Mouse (Mus musculus): Measurements from ENCODE around the gene Rcbtb2. TPM values are rescaled to one million over a fixed set of nuclear protein-coding genes. Genes with fewer than 3 reads are reported as not detected.

Gene Rcbtb2
- polyA plus RNA-seq, 1 experiment from 2014 or later: 140 TPM

DNA sequence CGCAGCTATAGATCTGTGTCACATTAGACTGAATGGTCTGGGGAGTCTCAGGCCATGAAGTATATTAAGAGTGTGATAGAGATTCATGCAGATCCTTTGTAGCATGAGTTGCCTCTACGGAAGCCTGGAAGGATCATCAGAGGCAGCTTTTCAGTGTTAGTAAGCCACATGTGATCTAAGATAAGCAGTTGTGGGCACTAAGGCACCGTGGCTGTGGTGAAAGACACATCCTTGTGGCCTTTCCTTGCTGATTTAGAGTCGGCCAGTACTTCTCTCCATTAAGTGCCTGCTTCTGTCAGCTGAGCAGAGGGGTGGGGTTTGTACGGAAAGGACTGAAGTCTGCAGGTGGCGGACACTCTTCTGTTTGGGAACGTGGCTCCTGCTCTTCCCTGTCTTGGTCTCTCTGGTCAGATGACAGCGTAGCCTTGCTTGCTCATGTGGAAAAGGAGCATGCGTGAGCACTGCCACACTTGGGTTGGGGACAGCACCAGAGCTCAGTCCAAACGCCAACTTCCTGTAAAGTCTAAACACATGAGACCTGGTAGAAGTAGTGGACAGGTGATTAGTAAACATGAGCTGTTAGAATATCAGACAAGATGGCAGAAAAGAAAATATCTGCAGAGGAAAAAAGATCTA lies 40.6 kb downstream of the Rcbtb2 start:
- H3K9ac ChIP-seq (replicated peaks): no peak overlapping the region
- H3K4me1 ChIP-seq: no peaks in the 10 kb centered on the region
- no peaks in the 10 kb centered on the region for H3K9me3 ChIP-seq
- no peak overlapping the region for H3K27ac ChIP-seq (replicated peaks)
- no peak for ATAC-seq (ENCODE audit: low FRiP score, low read depth)
- no peak overlapping the region for H3K4me2 ChIP-seq (replicated peaks)
- no peaks in the 10 kb centered on the region for H3K27me3 ChIP-seq
- WGBS: 94% methylated on average over 10 of the region's 10 CpGs
- H3K36me3 ChIP-seq: peaks cover 89% of the 10 kb centered on the region
- H3K4me3 ChIP-seq: no peak overlapping the region

DNA sequence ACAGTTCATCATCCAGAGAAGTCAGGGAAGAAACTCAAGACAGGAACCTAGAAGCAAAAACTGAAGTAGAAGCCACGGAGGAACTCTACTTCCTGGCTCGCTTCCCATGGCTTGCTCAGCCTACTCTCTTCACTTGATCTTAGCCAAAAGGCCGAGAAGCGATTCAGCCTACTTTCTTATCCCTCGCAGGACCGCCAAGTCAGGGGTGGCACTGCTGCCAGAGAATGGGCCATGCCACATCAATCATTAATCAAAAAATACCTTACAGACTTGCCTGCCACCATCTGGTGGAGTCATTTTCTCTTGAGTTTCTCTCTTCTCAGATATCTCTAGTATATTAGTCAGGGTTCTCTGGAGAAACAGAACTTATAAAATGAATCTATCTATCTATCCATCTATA lies 42.3 kb downstream of the Rcbtb2 start:
- WGBS: 93% methylated on average over 6 of the region's 6 CpGs
- Histone ChIP-seq H3K4me2 (replicated peaks) (no peak overlapping the region), H3K27ac (replicated peaks) (no peak overlapping the region), H3K27me3 (no peaks in the 10 kb centered on the region), H3K9ac (replicated peaks) (no peak overlapping the region), H3K36me3 (peaks cover 87% of the 10 kb centered on the region), H3K9me3 (no peaks in the 10 kb centered on the region), H3K4me3 (no peak overlapping the region), H3K4me1 (no peaks in the 10 kb centered on the region)
- ATAC-seq (ENCODE audit: low FRiP score, low read depth): no peak

DNA sequence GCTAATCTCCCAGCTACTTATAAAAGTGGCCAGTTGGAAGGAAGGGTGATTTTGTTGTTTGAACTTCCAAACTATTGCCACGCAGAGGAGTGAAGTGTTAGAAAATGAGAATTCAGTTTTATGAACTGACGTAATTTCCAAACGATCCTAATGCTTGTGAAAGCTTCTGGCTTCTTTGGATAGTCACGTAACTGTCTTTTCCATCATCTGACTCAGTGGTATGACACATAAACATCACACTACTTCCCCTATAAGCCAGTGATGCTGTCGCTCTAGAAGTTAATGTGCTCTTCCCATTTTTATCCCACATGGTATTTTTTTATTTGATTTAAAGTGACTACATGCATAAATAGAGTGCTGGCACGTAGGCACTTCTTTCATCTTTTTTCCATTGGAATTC lies 45.8 kb downstream of the Rcbtb2 start:
- Histone ChIP-seq H3K9me3 (no peaks in the 10 kb centered on the region), H3K36me3 (peaks cover 90% of the 10 kb centered on the region), H3K4me2 (replicated peaks) (no peak overlapping the region), H3K4me1 (no peaks in the 10 kb centered on the region), H3K9ac (replicated peaks) (no peak overlapping the region), H3K27me3 (no peaks in the 10 kb centered on the region), H3K27ac (replicated peaks) (no peak overlapping the region), H3K4me3 (no peak overlapping the region)
- whole genome bisulfite sequencing: 95% methylated on average over 6 of the region's 6 CpGs
- no peak for ATAC-seq (ENCODE audit: low FRiP score, low read depth)

DNA sequence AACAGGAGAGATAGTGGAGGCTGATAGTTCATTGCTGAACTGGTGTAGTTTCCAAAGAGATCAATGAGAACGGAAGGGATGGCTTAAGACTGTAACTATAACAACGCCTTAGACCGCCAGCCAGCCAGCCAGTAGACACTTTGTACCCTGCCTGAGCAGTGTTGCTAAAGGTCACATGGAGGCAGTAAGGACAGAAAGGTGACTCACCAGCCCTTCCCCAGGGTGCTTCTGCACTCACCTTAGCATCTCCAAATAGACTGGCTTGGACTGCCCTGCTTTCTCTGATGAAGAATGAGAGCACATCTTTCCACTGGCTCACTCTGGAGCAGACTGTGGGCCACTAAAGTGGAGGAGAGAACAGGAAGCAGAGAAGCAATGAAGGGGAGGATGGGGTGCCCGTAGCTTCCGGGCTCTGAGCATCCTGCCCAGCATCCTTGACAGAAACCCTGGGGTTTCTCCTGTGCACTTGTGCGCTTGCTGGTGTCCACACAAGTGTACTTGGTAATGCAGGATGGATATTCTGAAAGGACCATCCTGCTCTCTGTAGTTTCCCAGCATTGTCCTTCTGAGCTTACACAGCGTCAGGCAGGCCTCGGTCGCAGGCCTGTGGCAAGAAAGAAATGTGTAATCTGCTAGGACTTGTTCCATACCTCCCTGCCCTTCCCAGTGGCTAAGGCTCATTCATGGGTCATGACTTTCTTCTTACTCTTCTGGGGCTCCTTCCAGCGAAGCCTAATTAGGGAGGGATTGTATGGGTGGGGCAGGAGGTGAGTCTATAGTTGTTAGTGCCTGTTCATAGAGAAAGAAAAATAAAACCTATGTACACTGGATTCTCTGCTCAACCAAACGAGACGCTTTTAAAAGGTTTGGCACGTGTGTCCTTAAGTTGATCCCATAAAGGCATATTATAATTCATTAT lies 47.3 kb downstream of the Rcbtb2 start:
- ATAC-seq (ENCODE audit: low FRiP score, low read depth): no peak
- no peaks in the 10 kb centered on the region for H3K27me3 ChIP-seq
- no peaks in the 10 kb centered on the region; the same call in 1 of the 2 replicates for H3K4me1 ChIP-seq
- no peak overlapping the region for H3K27ac ChIP-seq (replicated peaks)
- no peak overlapping the region for H3K4me3 ChIP-seq
- no peak overlapping the region for H3K9ac ChIP-seq (replicated peaks)
- 87% methylated on average over 13 of the region's 13 CpGs for WGBS
- H3K4me2 ChIP-seq (replicated peaks): no peak overlapping the region
- H3K9me3 ChIP-seq: no peaks in the 10 kb centered on the region
- peaks cover 90% of the 10 kb centered on the region for H3K36me3 ChIP-seq

- Histone ChIP-seq H3K4me2 (replicated peaks) (no peak overlapping the region), H3K27ac (replicated peaks) (no peak overlapping the region), H3K4me1 (no peaks in the 10 kb centered on the region; the same call in 1 of the 2 replicates), H3K27me3 (no peaks in the 10 kb centered on the region), H3K9me3 (no peaks in the 10 kb centered on the region), H3K36me3 (peaks cover 93% of the 10 kb centered on the region), H3K4me3 (no peak overlapping the region), H3K9ac (replicated peaks) (no peak overlapping the region)
- no peak for ATAC-seq (ENCODE audit: low FRiP score, low read depth)
- WGBS: 46% methylated on average over 12 of the region's 12 CpGs
Observed at GRCm38 (mm10) chr14:73172196-73173011, 49.6 kb downstream of the Rcbtb2 start.

- Histone ChIP-seq H3K27ac (replicated peaks) (no peak overlapping the region), H3K27me3 (no peaks in the 10 kb centered on the region), H3K4me1 (no peaks in the 10 kb centered on the region; the same call in 1 of the 2 replicates), H3K9me3 (no peaks in the 10 kb centered on the region), H3K36me3 (peaks cover 93% of the 10 kb centered on the region), H3K9ac (replicated peaks) (no peak overlapping the region), H3K4me2 (replicated peaks) (no peak overlapping the region), H3K4me3 (no peak overlapping the region)
- ATAC-seq (ENCODE audit: low FRiP score, low read depth): no peak
- WGBS: 94% methylated on average over 11 of the region's 11 CpGs
Observed at GRCm38 (mm10) chr14:73173662-73174061, 50.8 kb downstream of the Rcbtb2 start.

- Histone ChIP-seq H3K4me3 (no peak overlapping the region), H3K9ac (replicated peaks) (no peak overlapping the region), H3K4me2 (replicated peaks) (no peak overlapping the region), H3K9me3 (no peaks in the 10 kb centered on the region), H3K27me3 (no peaks in the 10 kb centered on the region), H3K36me3 (peaks cover 97% of the 10 kb centered on the region), H3K4me1 (no peaks in the 10 kb centered on the region; the same call in 1 of the 2 replicates), H3K27ac (replicated peaks) (no peak overlapping the region)
- no peak for ATAC-seq (ENCODE audit: low FRiP score, low read depth)
- WGBS: 91% methylated on average over 7 of the region's 7 CpGs
Observed at GRCm38 (mm10) chr14:73174091-73174995, 51.5 kb downstream of the Rcbtb2 start.

GRCm38 (mm10) chr14:73175031-73175430 lies 52.2 kb downstream of the Rcbtb2 start:
- no peak for ATAC-seq (ENCODE audit: low FRiP score, low read depth)
- no peaks in the 10 kb centered on the region for H3K27me3 ChIP-seq
- H3K27ac ChIP-seq (replicated peaks): no peak overlapping the region
- no peak overlapping the region for H3K9ac ChIP-seq (replicated peaks)
- H3K4me3 ChIP-seq: no peak overlapping the region
- no peak overlapping the region for H3K4me2 ChIP-seq (replicated peaks)
- H3K9me3 ChIP-seq: no peaks in the 10 kb centered on the region
- no peaks in the 10 kb centered on the region; the same call in 1 of the 2 replicates for H3K4me1 ChIP-seq
- 79% methylated on average over 1 of the region's 1 CpGs for WGBS
- peaks cover 97% of the 10 kb centered on the region for H3K36me3 ChIP-seq

- H3K9me3 ChIP-seq: no peaks in the 10 kb centered on the region
- no peaks in the 10 kb centered on the region; the same call in 1 of the 2 replicates for H3K4me1 ChIP-seq
- H3K4me3 ChIP-seq: no peak overlapping the region
- H3K27ac ChIP-seq (replicated peaks): no peak overlapping the region
- ATAC-seq (ENCODE audit: low FRiP score, low read depth): no peak
- H3K27me3 ChIP-seq: no peaks in the 10 kb centered on the region
- no peak overlapping the region for H3K9ac ChIP-seq (replicated peaks)
- WGBS: 92% methylated on average over 6 of the region's 6 CpGs
- H3K36me3 ChIP-seq: peaks cover 96% of the 10 kb centered on the region
- H3K4me2 ChIP-seq (replicated peaks): no peak overlapping the region
Observed at GRCm38 (mm10) chr14:73175814-73176213, 53.0 kb downstream of the Rcbtb2 start.

DNA sequence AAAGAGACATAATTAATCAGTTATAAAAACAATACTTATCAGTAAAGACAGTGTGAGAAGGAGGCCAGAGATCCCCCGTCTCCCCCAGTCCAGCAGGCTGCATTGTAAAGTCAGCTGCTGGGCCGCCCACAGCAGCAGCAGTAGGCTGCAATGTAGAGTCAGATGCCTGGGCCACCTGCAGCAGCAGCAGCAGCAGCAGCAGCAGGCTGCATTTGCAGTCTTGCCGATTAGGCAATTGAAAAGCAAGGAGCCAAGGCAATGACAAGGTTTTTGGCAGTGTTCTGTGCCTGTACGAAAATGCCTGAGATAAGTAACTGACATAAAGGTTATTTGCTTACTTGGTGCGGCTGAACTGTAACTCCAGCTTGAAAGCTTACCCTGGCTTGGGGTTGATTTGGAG lies 53.4 kb downstream of the Rcbtb2 start:
- no peak overlapping the region for H3K4me2 ChIP-seq (replicated peaks)
- H3K27ac ChIP-seq (replicated peaks): no peak overlapping the region
- H3K36me3 ChIP-seq: peaks cover 95% of the 10 kb centered on the region
- H3K9ac ChIP-seq (replicated peaks): no peak overlapping the region
- H3K4me1 ChIP-seq: no peaks in the 10 kb centered on the region; the same call in 1 of the 2 replicates
- no peak for ATAC-seq (ENCODE audit: low FRiP score, low read depth)
- H3K9me3 ChIP-seq: no peaks in the 10 kb centered on the region
- no peaks in the 10 kb centered on the region for H3K27me3 ChIP-seq
- H3K4me3 ChIP-seq: no peak overlapping the region
- WGBS: 95% methylated on average over 5 of the region's 5 CpGs

DNA sequence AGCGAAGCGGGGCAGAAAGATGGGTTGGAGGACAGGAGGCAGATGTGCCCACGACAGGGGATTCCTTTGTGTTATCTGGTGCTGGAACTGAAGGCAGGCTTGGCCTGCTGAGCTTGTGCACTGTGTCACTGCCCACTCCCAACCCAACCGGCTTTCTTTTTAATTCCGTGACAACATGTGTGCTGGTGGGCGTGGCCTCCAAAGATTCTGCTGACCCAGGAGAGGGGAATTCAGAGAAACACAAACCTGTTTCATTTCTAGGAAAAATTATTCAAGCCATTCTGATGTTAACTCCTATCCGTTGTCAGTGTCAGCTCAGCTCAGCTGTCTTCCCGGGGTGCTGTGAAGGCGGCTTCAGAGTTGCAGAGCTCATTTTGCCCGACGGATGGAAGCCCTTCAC lies 55.1 kb downstream of the Rcbtb2 start:
- Histone ChIP-seq H3K27me3 (no peaks in the 10 kb centered on the region), H3K36me3 (peaks cover 96% of the 10 kb centered on the region), H3K4me2 (replicated peaks) (no peak overlapping the region), H3K9me3 (no peaks in the 10 kb centered on the region), H3K4me1 (no peaks in the 10 kb centered on the region; the same call in 1 of the 2 replicates), H3K4me3 (no peak overlapping the region), H3K9ac (replicated peaks) (no peak overlapping the region), H3K27ac (replicated peaks) (no peak overlapping the region)
- no peak for ATAC-seq (ENCODE audit: low FRiP score, low read depth)
- 86% methylated on average over 11 of the region's 11 CpGs for WGBS

Measured in midbrain, embryonic 12.5 days (tissue).